Mouse (Mus musculus) macrophage (primary cell): ENCODE data around the gene Wdr76. TPM values are rescaled to one million over a fixed set of nuclear protein-coding genes. Genes with fewer than 3 reads are reported as not detected.

Source experiments
- polyA plus RNA-seq: library from polyadenylated mRNA; stranded (reverse); fragments of 250-400 nt; gene quantifications from 3 replicates; pipeline ENCODE4 v1.2.4, GENCODE M21; 2018; ENCODE audit warnings: inconsistent platforms

Wdr76 gene
- polyA plus RNA-seq, 1 experiment from 2014 or later: 3.4 TPM

Other genes with a start within 250 kb of the Wdr76 start
- 8.6 to 12.8 TPM (median 10.5 TPM) in 3 replicates for gene Trp53bp1, start 235.3 kb upstream of the Wdr76 start, polyA plus RNA-seq
- 0.02 to 0.24 TPM in 2 of 3 replicates, not detected in the other for gene Map1a, start 217.1 kb upstream of the Wdr76 start, polyA plus RNA-seq
- 9.7 to 11.8 TPM (median 10.4 TPM) in 3 replicates for gene Ppip5k1, start 151.3 kb upstream of the Wdr76 start, polyA plus RNA-seq
- not detected in 3 replicates for gene Ckmt1, start 149.0 kb upstream of the Wdr76 start, polyA plus RNA-seq
- not detected in 3 replicates for gene Strc, start 119.6 kb upstream of the Wdr76 start, polyA plus RNA-seq
- gene Pdia3, start 92.9 kb upstream of the Wdr76 start, polyA plus RNA-seq: 359 to 654 TPM (median 440 TPM) in 3 replicates
- 0.42 to 0.65 TPM (median 0.48 TPM) in 3 replicates for gene Catsper2, start 92.9 kb upstream of the Wdr76 start, polyA plus RNA-seq
- 0.10 to 0.13 TPM in 2 of 3 replicates, not detected in the other for gene Ell3, start 62.4 kb upstream of the Wdr76 start, polyA plus RNA-seq
- gene Serf2, start 57.5 kb upstream of the Wdr76 start, polyA plus RNA-seq: 394 to 858 TPM (median 784 TPM) in 3 replicates
- gene Hypk, start 53.4 kb upstream of the Wdr76 start, polyA plus RNA-seq: 13.5 to 25.3 TPM (median 20.5 TPM) in 3 replicates
- 0.15 to 0.50 TPM in 2 of 3 replicates, not detected in the other for gene Serinc4, start 49.9 kb upstream of the Wdr76 start, polyA plus RNA-seq
- 30.4 to 59.5 TPM (median 36.3 TPM) in 3 replicates for gene Mfap1b, start 32.7 kb upstream of the Wdr76 start, polyA plus RNA-seq
- 25.0 to 47.6 TPM (median 28.9 TPM) in 3 replicates for gene Mfap1a, start 58 bp upstream of the Wdr76 start, polyA plus RNA-seq